Mouse (Mus musculus) brain, embryonic 14.5 days (tissue): ENCODE measurements around the gene Mgat4d. TPM values are rescaled to one million over a fixed set of nuclear protein-coding genes. Genes with fewer than 3 reads are reported as not detected.
"Not testable (repeated sequence)": the region's sequence is repeated elsewhere in the genome, so short reads cannot be mapped to it uniquely, and the experiment has no call there.

Experiments
- DNase-seq: peaks from one replicate; pipeline ENCODE4 v3.0.0-alpha.2; 2011; ENCODE audit warnings: low read depth
- CTCF ChIP-seq: fragments of 200-500 bp; IDR thresholded peaks from 2 replicates; pipeline ENCODE4 v1.5.1; 2012; ENCODE audit warnings: inconsistent platforms, mild to moderate bottlenecking, moderate library complexity, borderline replicate concordance; ENCODE audit not compliant: insufficient read depth, insufficient read length; ENCODE audit errors: extremely low read depth
- POLR2A ChIP-seq: fragments of 200-500 bp; IDR thresholded peaks from 2 replicates; pipeline ENCODE4 v1.6.1; 2012; ENCODE audit warnings: mild to moderate bottlenecking, inconsistent platforms, borderline replicate concordance; ENCODE audit not compliant: poor library complexity, insufficient read depth, insufficient read length, severe bottlenecking; ENCODE audit errors: extremely low read depth
- polyA plus RNA-seq: library from polyadenylated mRNA; depleted of rRNA; stranded (reverse); fragments of >200 nt; gene quantifications from 2 replicates; pipeline ENCODE4 v1.2.3, GENCODE M21; 2012; rRNA removed

Gene Mgat4d
- polyA plus RNA-seq, result not detected in 2 replicates

DNA sequence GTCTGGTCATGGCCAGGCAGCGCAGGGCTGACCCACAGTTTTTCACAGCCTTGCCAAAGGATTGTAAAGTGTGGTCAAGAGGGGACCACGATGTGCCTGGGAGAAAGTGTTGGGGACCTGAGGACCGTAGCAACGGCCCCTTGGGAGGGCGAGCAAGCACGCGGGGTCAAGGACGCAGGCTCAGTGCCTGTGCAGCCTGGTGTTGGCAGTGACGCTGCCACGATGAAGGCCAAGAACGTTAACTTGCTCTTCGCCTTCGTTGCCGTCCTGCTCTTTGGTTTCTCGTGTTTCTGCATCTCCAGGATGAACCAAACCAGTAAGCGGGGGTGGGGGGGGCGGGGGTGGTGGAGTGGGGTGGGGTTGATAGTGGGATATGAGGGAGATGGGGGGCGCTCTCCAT is at the start of gene Mgat4d:
Gene Mgat4d (plus strand): TSS at position 209 of the 400 bp plus-strand sequence.
- no peak for DNase-seq

DNA sequence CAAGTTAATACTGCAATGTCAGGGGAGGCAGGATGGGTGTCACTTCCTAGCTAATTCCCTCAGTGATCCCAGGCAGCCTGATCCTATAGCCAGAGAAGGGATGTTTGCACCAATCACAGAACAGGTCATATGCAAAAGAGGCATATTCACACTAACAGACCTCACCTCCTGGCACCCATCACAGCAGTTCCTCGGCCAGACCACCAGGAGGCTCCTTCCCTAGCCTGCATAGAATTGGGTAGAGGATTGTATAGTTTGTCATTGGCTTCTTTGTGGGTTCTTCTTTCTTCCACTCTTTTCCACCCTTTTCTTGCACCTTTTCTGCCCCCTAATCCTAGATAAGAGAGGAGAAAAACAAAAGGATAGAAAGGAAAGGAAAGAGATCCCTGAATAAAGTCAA is 48.1 kb upstream of the Mgat4d start:
- DNase-seq, result no peak
- TF ChIP-seq CTCF (peak; percentile 14; the same call in 1 of the 2 replicates), POLR2A (no peak)

More for the DNA sequence above, at the start of gene Mgat4d:
- TF ChIP-seq CTCF (no peak), POLR2A (no peak)

DNA sequence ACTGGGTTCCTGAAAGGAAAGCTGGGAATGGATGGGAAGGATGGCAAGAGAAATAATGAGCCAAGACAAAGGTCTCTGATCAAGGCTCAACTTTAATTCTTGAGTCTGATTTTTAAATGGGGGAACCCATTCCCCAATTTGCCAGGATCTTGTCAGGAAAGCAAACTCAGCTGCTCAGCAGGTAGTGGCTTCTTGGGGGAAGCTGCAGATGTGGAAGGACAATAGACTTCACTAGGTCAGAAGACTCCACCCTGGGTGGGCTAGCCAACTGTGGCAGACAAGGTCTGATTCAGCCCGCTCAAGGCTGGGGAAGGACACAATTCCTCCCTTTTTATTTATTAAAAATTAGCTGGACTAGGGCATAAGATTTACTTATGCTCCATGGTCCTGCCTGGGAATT is 43.3 kb upstream of the Mgat4d start:
- no peak for DNase-seq
- TF ChIP-seq POLR2A (no peak), CTCF (no peak)

- TF ChIP-seq CTCF (no peak), POLR2A (no peak)
- no peak for DNase-seq
These were observed 38.4 kb upstream of the Mgat4d start for GRCm38 (mm10) chr8:83309836-83310235.

DNA sequence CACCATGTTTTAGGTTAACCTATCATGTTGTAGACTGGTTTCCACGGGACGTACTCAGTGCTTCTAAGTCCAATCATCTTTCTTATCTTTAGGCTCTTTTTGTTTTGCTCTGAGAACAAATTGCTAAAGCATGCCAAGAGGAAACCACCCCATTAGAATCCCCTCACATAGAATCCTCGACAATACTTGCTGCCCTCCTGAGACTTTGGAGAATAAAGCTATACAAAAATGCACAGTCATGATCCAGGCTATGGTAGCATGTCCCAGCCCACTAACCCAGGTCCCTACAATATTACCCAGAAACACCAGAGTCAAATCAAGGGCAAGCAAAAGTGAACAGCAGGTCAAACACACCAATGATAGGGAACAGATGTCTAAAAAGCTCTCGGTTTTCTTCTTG is 33.2 kb upstream of the Mgat4d start:
- not testable (repeated sequence) for DNase-seq

- no peak for TF ChIP-seq POLR2A
- no peak for TF ChIP-seq CTCF
- no peak for DNase-seq
These were observed 32.6 kb upstream of the Mgat4d start for GRCm38 (mm10) chr8:83315691-83316090.

DNA sequence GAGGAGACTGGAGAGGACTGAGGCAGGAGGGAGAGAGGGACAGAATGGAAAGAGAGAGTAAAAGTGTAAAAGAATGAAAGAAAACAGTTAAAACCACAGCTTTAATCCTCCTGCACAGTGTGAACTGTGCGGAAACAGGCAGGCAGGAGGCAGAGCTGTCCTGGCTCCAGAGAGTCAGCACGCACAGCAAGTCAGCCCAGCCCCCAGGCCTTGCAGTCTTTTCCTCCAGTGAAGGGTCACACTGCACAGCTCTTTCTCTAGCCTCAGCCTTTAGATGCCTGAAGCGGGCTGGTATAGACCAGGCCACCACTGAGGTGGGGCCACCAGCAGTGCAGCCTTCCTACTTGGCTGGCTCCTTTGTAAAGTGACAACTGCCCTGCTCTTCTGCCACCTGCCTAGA is 27.7 kb upstream of the Mgat4d start:
- TF ChIP-seq POLR2A, result no peak
- TF ChIP-seq CTCF, result no peak
- no peak for DNase-seq

- TF ChIP-seq CTCF, result no peak
- no peak for TF ChIP-seq POLR2A
- DNase-seq, result no peak
These were observed 25.9 kb upstream of the Mgat4d start for GRCm38 (mm10) chr8:83322374-83322773.

- TF ChIP-seq POLR2A (no peak), CTCF (peak; percentile 24; the same call in 1 of the 2 replicates)
- DNase-seq, result no peak
These were observed 25.2 kb upstream of the Mgat4d start for GRCm38 (mm10) chr8:83323056-83323455.

GRCm38 (mm10) chr8:83327889-83328288 is 20.4 kb upstream of the Mgat4d start:
- DNase-seq, result no peak

GRCm38 (mm10) chr8:83331567-83331898 is 16.7 kb upstream of the Mgat4d start:
- TF ChIP-seq CTCF (no peak), POLR2A (no peak)
- peak; percentile 79 for DNase-seq

More at GRCm38 (mm10) chr8:83327889-83328288, 20.4 kb upstream of the Mgat4d start:
- TF ChIP-seq POLR2A, result no peak
- no peak for TF ChIP-seq CTCF

GRCm38 (mm10) chr8:83331899-83332697 is 16.2 kb upstream of the Mgat4d start, which contains the start of gene Elmod2:
Elmod2 (minus strand) TSS chr8:83332486.
- TF ChIP-seq CTCF, result no peak
- peak; percentile 79; the same call in 1 of the 2 replicates for TF ChIP-seq POLR2A
- peak; percentile 98 for DNase-seq
